Mouse (Mus musculus) R1 (cell line): ENCODE results near the gene Fbxo28.
A peak's percentile ranks its signal among the peaks of the same experiment; 100 is the strongest.
"Not testable (repeated sequence)": the region's sequence is repeated elsewhere in the genome, so short reads cannot be mapped to it uniquely, and the experiment has no call there.

Experiments
- DNase-seq: peaks from one replicate; pipeline ENCODE4 v3.0.0-alpha.2; 2018; ENCODE audit warnings: low read depth, low spot score

The Fbxo28 gene

DNA sequence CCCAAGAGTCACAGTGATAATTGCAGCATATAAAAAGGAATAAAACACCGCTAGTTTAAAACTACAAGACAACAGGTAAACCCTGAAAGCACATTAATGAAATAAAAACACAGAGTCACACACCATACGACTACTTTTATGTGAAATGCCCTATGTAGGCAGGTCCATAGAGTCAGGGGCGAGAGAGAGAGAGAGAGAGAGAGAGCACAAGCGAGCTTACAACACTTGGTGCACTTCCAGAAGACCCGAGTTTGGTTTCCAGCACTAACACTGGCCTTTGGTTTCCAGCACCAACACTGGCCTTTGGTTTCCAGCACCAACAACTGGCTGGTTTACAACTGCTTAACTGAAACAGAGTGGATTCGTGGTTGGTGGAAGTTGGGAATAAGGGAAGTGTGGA lies 564 bp upstream of the Fbxo28 start:
- DNase-seq, result no peak

DNA sequence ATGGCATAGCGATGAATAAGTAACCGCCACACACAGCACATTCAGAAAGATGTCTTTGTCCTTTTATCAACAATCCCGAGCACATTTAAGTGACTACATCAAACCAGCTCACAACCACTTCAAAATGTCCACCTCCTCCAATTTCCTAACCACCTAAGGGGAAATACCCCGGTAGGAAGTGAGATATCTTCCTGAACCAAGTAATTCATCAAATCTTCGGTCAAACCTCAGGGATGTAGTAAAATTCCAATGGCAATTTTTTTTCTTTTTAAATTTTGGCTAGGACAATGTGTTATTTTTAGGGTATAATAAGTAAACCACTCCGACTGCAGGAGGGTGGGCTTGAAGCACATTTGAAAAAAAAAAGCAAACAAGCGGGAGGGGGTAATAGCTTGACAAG lies 1.1 kb downstream of the Fbxo28 start:
- DNase-seq, result no peak

DNA sequence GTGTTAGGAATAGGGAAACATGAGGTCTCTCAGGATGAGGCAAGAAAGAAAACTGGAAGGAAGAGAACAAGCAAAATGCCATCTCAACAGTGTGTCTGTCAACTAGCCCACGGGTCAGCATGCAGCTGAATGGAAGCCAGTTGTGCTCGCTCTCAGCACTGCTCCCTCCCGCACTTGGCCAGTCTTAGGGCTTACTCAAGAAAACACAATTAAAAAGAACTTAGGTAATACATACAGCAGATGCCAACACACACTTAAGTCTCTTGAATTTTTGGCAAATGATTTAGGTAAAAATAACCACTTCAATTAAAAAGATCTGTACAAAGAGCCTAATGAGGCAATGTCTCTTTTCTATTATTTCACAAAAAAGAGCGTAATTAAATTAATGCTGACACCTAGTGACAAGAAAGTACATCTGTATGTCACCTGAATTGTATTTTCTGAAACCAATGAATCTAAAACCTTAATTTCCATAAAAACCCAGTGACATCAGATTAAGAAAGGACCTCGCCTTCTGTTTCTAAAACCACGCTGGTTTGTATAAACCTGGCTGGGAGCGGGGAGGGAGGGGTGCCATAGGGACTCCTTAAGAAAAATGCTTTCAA lies 2.4 kb downstream of the Fbxo28 start:
- no peak for DNase-seq

DNA sequence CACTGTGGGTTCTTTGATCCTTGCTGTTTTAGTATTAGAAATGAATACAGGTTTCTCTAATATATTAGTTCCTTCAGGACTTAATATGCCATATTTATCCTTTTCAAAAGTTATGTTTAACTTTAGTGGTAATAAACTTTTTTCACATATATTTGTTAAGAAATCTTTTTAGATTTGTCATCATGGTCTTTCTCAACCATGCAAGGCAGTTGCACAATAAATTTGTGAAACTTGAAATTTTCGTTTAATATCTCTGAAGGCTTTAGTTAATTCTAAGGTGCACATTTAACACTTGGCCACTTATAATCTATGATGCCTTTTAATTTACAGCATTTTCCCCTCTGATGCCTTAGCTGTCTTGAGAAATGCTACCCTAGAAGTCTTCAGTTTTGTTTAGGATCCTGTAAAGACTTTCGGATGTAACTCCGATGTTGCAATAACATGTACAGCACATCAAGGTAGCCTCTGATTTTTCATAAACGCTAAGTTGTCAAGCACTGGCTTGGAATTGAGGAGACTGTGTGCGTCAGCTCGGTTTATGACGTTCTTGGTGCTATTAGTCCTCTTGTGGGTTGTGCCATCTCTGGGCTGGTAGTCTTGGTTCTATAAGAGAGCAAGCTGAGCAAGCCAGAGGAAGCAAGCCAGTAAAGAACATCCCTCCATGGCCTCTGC lies 7.5 kb downstream of the Fbxo28 start:
- DNase-seq, result no peak

DNA sequence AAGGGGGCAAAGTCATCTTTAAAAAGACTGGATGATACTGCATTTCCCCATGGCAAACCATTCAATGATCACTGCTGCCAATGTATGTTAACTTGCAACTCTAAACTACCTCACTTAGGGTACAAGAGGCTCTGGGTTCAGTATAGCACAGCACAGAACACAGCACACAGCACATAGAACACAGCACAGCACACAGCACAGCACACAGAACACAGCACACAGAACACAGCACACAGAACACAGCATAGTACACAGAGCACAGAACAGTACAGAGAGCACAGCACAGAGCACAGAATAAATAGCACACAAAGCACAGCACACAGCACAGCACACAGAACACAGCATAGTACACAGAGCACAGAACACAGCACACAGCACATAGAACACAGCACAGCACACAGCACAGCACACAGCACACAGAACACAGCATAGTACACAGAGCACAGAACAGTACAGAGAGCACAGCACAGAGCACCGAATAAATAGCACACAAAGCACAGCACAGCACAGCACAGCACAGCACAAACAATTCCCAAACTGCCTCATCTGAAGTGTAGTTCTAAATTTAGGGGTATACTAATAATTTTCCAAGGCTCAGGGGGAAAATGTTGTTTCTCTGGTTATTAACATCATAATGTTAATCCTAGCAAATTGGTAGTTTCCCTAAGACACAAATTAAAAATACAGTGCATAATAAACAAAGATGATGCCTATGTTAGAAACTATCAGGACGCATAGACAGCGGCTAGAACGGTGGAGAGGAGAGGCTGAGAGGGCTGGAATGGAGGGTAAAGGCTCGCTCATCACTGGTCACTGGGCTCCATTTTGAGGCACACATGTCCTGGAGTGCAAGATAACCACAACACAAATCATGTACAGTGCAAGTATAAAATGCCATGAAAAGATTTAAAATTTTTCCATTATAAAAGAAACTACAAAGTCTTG lies 9.1 kb downstream of the Fbxo28 start:
- no peak for DNase-seq

DNA sequence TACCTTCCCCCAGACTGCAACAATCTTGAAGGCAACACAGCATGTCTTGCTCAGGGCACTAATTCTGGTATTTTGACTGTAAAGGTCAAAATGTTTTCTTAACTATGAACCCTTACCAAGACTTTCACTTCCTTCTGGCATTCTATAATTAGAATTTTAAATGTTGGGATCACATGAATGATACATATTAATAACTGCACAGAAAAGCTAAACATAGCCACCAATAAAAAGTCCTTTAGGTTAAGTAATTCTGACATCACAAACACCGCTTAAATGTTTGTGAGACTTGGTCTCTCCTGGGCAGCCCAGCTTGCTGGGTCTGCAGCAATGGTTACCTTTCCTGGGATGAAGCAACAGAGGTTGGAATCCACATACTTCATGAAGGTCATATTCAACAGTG lies 15.5 kb downstream of the Fbxo28 start:
- DNase-seq, result no peak

DNA sequence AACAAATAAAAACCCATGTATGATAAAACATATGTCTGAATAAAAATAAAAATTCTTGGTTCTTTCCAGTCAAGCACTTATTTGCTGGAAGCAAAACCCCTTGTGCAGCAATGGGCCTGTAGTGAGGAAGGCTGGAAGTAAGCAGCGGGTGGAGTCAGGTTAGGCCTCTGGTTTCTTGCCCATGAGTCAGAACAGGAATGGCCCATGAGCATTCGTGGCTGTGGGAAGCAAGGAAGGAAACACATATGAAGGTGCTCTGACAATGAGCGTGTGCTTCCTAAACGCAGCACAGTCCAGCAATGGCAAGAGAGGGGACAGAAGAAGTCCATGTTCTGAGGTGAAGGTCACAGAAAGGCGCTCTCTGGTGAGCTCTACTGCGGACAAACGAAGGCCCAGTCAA lies 16.9 kb downstream of the Fbxo28 start:
- no peak for DNase-seq

DNA sequence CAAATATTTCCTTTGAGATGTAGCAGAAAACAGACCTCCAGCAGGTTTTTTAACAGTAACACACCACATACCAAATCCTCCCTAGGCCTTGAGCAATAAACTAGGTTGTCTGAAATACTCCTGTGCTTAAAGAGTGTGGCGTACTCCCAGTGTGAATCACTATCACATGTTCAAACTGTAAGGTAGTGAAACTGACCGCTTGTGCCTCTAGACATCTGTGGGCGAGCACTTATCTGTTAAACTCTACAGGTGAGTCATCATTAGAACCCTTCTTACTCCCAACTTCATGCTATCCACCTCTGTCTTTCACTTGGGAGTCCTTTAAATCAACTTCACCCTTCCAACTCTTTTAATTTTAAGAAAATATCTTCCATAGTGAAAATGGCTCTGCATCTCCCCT lies 18.3 kb downstream of the Fbxo28 start:
- DNase-seq, result no peak

DNA sequence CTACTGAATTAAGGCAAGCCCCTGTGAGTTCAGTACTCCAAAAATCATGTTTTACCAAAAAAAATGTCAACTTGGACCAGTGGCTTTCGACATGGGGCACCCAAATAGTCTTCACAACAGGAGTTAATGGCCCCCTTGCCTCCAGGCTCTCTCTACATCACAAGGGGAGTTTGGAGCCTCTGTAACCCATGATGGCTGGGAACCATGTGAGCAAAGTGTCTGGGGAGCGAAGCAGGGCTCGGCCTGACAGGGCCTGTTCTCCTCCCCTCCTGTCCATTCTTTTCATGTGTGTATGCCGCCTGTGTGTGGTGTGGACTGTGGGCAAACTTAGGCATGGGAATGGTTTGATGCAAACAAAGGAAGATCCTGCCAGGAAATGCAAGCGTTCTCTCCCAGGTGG lies 27.2 kb downstream of the Fbxo28 start:
- DNase-seq, result no peak

DNA sequence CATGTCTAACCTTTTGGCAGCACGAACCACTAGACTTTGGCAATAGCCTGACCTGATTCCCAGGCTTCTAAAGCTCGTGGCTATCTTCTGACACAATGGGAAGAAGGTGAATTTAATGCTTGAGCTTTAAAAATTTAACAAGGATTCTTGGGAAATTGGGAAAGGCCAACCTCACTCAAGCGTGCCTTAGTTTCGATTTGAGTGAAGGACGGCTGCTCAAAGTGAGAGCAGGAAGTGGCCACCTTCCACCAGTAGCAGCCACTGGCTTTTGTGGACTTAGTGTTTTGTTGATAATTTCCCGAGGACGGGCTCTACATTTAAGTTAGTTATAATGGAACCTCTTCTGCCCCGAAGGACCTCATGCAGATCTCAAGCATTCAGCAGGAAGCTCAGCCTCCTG lies 28.2 kb downstream of the Fbxo28 start:
- DNase-seq, result no peak

DNA sequence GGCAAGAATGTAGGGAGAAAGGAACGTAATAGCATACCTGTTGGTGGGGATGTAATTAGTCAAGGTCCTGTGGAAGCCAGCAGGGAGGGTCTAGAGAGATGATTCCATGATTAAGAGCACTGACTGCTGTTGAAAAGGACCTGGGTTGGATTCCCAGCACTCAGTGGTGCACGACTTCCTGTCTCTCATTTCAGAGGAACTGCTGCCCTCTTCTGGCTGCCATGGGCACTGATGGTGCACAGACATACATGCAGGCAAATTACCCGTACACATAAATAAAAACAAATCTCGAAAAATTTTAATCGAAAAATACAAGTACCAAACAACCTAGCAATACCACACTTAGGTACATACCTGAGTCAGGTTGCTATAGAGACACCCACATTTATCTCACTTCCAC lies 30.1 kb downstream of the Fbxo28 start:
- DNase-seq, result peak; percentile 69

DNA sequence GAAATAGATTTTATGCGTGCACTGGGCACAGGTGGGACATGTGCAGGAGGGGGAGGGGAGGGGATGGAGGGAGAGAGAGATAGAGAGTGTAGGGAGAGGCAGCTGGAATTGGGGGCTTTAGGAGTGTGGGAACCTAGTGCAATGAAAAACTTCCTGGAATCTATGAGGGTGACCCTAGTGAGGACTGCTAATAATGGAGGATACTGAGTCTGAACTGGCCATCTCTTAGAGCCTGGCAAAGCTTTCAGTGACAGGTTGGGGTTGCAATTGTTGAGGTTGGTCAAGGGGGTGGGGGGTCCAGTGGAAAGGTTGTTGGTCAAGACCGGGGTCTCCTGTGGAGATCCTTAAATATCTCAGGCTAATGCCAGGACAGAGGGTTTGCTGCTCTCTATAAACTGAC lies 31.1 kb downstream of the Fbxo28 start:
- no peak for DNase-seq

DNA sequence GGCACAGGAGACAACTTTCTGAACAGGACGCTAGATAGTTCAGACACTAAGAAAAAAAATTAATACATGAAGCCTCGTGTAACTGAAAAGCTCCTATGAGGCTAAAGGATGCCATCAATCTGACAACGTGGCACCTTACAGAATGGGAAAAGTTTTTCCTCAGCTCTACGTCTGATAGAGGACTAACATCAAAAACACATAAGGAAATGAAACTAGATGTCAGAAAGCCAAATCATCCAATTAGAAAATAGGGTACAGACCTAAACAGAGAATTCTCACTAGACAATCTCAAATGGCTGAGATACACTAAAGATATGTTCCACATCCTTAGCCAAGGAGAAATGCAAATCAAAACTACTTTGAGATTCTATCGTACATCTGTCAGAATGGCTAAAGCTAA lies 32.0 kb downstream of the Fbxo28 start:
- DNase-seq, result no peak

DNA sequence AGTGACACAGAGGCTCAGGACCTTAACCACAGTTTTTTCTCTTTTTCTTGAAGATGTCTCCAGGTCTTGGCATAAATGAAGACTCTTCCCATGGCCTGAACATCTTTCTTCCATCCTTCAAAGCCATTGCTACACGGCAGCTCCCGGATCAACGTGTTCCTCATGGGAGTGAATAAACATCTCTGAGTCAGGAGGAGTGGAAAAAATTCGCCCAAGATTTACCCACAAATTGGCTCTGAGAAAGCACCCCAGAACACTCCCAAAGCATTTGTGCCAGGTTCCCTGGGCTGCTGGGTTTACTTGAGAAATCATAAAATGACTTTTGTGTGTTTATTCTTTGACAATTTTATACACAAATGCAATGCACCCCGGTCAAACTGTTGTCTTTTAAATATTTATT lies 38.5 kb downstream of the Fbxo28 start:
- DNase-seq, result no peak

DNA sequence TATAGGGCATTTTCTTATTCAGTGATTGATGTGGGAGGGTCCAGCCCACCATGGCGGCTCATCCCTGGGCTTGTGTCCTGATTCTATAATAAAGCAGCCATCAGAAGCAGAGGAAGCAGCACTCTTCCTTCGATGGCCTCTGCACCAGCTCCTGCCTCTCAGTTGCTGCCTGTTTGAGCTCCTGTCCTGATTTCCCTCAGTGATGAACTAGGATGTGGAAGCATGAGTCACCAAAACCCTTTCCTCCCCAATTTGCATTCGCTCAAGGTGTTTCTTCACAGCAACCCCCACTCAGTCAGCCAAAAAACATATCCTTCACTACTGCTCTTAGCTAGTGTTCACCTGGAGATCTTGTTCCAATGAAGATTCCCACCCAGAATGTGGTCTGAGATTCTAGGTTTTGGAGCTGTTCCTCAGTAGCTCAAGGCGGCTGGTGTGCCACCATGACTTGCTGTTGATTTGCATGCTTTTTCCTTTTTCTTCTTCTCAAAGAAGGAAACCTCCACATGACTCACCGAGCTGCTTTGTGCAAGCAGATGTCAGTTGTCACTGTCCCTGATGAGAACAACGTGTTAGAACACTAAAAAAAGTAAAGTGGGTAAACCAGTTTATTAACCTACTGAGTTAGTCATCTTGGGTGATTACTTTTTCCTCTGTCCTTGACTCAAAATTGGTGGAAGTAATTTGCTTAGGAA lies 39.1 kb downstream of the Fbxo28 start:
- DNase-seq, result no peak

DNA sequence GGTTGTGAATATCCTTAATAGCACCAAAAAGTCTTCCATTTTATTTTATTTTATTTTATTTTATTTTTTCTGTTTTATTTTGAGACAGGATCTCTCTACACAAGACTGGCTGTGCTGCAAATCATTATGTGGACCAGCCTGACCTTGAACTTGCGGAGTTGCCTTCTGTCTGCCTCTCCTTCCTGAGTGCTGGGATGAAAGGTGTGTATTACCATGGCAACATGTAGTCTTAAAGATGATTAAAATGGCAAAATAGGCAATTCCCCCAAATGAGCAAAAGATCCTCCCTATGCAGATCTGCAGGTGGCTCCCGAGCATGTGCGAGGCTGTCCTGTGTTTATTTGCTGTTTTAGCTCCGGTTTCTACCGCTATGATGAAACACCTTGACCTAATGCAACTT lies 43.6 kb downstream of the Fbxo28 start:
- DNase-seq, result peak; percentile 66

DNA sequence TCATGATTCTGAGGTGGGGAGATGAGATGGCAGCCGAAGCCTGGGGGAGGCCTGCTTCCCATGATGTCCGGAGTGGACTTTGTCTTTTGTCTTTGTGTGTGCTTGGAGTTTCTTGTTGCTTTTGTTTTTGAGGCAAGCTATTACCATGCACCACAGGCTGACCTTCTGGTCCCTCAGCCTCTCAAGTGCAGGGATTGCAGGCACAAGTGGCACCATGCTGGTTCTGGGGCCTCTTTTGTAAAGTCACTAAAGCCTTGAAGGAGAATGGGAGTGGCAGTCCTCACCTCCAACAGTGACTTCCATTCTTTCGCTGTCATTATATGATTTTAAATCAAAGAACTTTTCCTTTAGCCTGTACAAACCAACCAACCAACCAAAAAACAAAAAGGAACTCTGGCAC lies 44.2 kb downstream of the Fbxo28 start:
- DNase-seq, result peak; percentile 88

DNA sequence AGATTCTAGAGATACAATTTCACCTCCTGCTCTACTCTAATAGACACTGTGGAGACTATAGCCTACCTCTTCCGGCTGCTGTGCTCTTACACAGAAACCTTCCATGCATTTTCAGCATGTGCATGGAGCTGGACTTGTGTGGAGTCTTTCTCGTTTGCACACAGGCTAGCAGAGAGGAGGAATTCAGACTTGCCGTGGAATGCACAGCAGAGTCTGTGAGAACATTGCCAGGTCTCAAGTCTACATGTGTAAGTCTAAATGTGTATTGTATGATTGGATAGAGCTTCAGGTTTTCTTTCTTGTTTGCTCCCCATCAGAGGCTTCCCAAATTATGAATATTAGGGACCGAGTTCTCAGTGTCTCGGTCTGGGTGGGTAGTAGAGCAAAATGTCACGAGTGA lies 44.6 kb downstream of the Fbxo28 start:
- DNase-seq, result no peak

DNA sequence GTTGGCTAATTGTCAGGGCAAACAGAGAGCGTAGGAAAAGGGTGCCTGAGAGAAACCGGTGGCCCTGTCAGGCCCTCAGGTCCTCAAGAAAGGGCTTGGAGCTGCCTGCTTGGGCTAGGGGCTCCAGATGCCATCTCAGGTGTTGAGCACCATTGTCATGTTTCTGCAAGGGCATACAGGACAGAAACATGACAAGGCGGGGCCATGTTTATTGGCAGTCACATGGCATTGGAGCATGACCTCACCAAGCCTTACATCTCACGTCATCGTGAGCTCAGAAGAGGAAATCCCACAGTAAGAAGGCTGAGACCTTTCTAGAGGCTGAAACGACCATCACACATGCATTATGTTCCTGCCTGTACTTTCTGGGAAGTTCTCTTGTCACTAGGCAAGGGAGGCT lies 45.3 kb downstream of the Fbxo28 start:
- DNase-seq, result no peak

DNA sequence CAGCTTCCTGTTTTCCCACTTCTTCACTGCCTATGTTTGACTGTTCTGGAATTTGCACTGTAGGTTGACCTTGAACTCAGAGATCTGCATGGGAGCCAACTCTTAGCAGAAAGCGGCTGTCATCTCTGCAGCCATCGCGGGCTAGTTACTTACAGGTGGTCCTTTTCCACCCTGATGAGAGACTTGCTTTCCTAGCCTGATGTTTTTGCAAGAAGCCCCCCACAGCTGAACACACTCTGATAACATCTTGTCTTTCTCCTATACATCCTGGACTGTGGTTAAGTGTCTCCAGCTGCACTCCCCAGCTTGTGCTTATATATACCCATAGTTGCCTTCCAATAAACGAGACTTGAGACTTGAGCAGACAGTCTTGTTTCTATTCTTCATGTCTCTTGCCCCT lies 49.1 kb downstream of the Fbxo28 start:
- DNase-seq, result no peak

DNA sequence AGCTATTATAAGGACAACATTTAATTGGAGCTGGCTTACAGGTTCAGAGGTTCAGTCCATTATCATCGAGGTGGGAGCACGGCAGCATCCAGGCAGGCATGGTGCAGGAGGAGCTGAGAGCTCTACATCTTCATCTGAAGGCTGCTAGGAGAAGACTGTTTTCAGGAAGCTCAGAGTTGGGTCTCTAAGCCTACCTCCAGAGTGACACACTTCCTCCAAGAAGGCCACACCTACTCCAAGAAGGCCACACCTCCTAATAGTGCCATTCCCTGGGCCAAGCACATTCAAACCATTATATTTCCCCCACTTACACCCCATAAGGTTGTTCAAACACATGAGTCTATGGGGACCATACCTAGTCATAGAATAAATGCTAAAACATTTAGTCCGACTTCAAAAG lies 50.7 kb downstream of the Fbxo28 start:
- DNase-seq, result not testable (repeated sequence)

DNA sequence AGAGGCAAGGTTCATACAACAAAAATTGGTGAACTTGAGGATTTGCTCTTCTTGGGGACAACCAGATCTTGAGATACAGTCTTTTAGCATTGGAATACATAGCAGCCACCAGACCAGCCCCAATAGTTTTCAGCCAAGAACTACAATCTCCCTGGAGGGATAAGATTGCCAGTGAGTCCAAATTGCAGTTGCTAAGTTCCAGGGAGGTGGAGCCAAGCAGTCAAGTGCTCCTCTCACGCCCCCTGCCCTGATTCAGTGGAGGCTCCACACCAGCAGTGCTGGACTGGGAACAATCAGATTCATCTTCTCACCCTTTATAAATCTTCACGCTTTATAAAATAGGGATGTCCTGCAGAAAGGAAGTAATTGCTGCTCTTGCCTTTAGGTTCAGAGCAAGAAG lies 51.6 kb downstream of the Fbxo28 start:
- no peak for DNase-seq
